Comparison of ENCODE assay signal across 21 mouse cellular contexts in genomic region chr9:23024061-23024460, GRCm38 (mm10).
"Had no signal": no experiment of that assay in that cellular context is flagged by ENCODE, and none has a peak within 500 bp of the region (broad histone marks: within the 10 kb centered on the region; RNA-seq: fewer than 3 reads in every experiment).

No protein-coding gene starts in this region.

- H3K36me3 ChIP-seq: kidney, embryonic 15.5 days; limb, embryonic 12.5 days; limb, embryonic 15.5 days; midbrain, embryonic 10.5 days; neural tube, embryonic 12.5 days; neural tube, embryonic 15.5 days had no signal

- DNase-seq: kidney, adult 11 months; kidney, adult 8-10 months; kidney, postnatal 10 days; kidney, postnatal 4 days; left cerebral cortex, postnatal 4 days; liver, postnatal 0 days; lung, embryonic 14.5 days; lung, postnatal 10 days; lung, postnatal 4 days; midbrain, embryonic 14.5 days; retina, postnatal 1 day; thymus, postnatal 25 days had no signal

- H3K27me3 ChIP-seq: kidney, embryonic 15.5 days; limb, embryonic 12.5 days; limb, embryonic 15.5 days; neural tube, embryonic 12.5 days; neural tube, embryonic 15.5 days had no signal

- H3K9me3 ChIP-seq: kidney, embryonic 15.5 days; limb, embryonic 12.5 days; limb, embryonic 15.5 days; midbrain, embryonic 10.5 days; neural tube, embryonic 12.5 days; neural tube, embryonic 15.5 days had no signal

- H3K4me2 ChIP-seq: kidney, embryonic 15.5 days; limb, embryonic 12.5 days; limb, embryonic 15.5 days; liver, embryonic 11.5 days; lung, embryonic 14.5 days; neural tube, embryonic 12.5 days; neural tube, embryonic 15.5 days had no signal

- H3K9ac ChIP-seq: kidney, embryonic 15.5 days; limb, embryonic 12.5 days; limb, embryonic 15.5 days; liver, embryonic 14.5 days; liver, postnatal 0 days; lung, embryonic 14.5 days; neural tube, embryonic 12.5 days; neural tube, embryonic 15.5 days had no signal

- H3K4me1 ChIP-seq: limb, embryonic 15.5 days had no signal

- H3K27ac ChIP-seq: kidney, embryonic 15.5 days; limb, embryonic 12.5 days; limb, embryonic 15.5 days; liver, embryonic 14.5 days; midbrain, embryonic 10.5 days; neural tube, embryonic 12.5 days; neural tube, embryonic 15.5 days had no signal

- H3K4me3 ChIP-seq: kidney, embryonic 15.5 days; limb, embryonic 12.5 days; limb, embryonic 15.5 days; midbrain, embryonic 10.5 days; neural tube, embryonic 12.5 days; neural tube, embryonic 15.5 days had no signal

- ATAC-seq: hindbrain, embryonic 16.5 days; liver, postnatal 0 days had no signal
